Mouse (Mus musculus) spleen, adult 2 months (tissue): ENCODE measurements around the gene Cadps2. TPM values are rescaled to one million over a fixed set of nuclear protein-coding genes. Genes with fewer than 3 reads are reported as not detected.

Experiments
- DNase-seq, 2 experiments: peaks; one replicate each; pipeline versions ENCODE4 v3.0.0 to v3.0.0-alpha.2; 2012 to 2021; ENCODE audit warnings: low spot score in 2 of 2, low read depth in 1 of 2
- H3K27ac ChIP-seq: fragments of 200-500 bp; 2 replicates; pipeline ENCODE4 v1.5.1; 2012; ENCODE audit warnings: low read length, inconsistent platforms; ENCODE audit not compliant: insufficient read depth
- H3K27me3 ChIP-seq: fragments of 200-500 bp; 2 replicates; pipeline ENCODE4 v1.6.1; 2012; ENCODE audit warnings: mild to moderate bottlenecking, moderate library complexity, low read length, inconsistent platforms; ENCODE audit not compliant: control insufficient read depth, insufficient read depth
- H3K36me3 ChIP-seq: fragments of 200-500 bp; 2 replicates; pipeline ENCODE4 v1.6.1; 2012; ENCODE audit warnings: mild to moderate bottlenecking, low read length, inconsistent platforms; ENCODE audit not compliant: control insufficient read depth, insufficient read depth
- H3K4me1 ChIP-seq: fragments of 200-500 bp; 2 replicates; pipeline ENCODE4 v1.6.1; 2011; ENCODE audit warnings: inconsistent platforms; ENCODE audit not compliant: control insufficient read depth, insufficient read depth, insufficient read length
- H3K4me3 ChIP-seq: fragments of 200-500 bp; 2 replicates; pipeline ENCODE4 v1.5.1; 2011; ENCODE audit warnings: mild to moderate bottlenecking, inconsistent platforms; ENCODE audit not compliant: insufficient read depth, insufficient read length; ENCODE audit errors: extremely low read depth
- CTCF ChIP-seq: fragments of 200-500 bp; IDR thresholded peaks from 2 replicates; pipeline ENCODE4 v1.5.1; 2011; ENCODE audit warnings: mild to moderate bottlenecking, inconsistent platforms; ENCODE audit not compliant: insufficient read depth, insufficient read length, insufficient replicate concordance; ENCODE audit errors: extremely low read depth
- POLR2A ChIP-seq: fragments of 200-500 bp; IDR thresholded peaks from 2 replicates; pipeline ENCODE4 v1.6.1; 2011; ENCODE audit warnings: low read depth, low read length, inconsistent platforms
- WGBS: fragments of 180-500 bp; shearing (Covaris S2); methylation state at CpG from one replicate; pipeline ENCODE4 v1.1.7; 2018; 5-methylcytosine and 5-hydroxymethylcytosine counted together
- polyA plus RNA-seq: library from polyadenylated mRNA; depleted of rRNA; stranded (reverse); fragments of >200 nt; gene quantifications from 2 replicates; pipeline ENCODE4 v1.2.3, GENCODE M21; 2012

Gene Cadps2
- polyA plus RNA-seq, 1 experiment, result 0.60 TPM

DNA sequence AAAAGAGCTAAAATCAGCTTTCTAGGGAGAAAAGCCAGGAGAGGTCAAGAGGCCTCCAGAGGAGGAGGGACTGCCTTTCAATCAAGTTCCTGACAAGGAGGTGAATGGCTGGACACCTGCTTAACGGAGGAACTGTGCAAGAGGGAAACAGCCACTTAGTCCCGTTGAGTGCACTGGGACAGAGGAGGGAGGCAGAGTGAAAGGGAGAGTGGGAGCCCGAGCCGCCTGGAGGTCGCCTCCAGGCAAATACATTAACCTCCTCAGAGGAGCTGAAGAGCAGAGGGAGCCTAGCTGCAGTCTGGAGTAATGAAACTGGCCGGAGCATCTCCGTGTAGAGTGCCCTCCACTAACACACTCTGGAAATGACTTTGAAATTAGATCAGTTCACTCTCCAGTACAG is 485.7 kb downstream of the Cadps2 start:
- no peak for DNase-seq
- Histone ChIP-seq H3K36me3 (no peaks in the 10 kb centered on the region), H3K4me3 (no peak overlapping the region), H3K27me3 (no peaks in the 10 kb centered on the region), H3K27ac (no peak overlapping the region), H3K4me1 (no peaks in the 10 kb centered on the region)
- 37% methylated on average over 7 of the region's 7 CpGs for WGBS
- TF ChIP-seq CTCF, result no peak
- no peak for TF ChIP-seq POLR2A

GRCm38 (mm10) chr6:23337411-23338063 is 501.7 kb downstream of the Cadps2 start:
- 92% methylated on average over 7 of the region's 7 CpGs for WGBS
- DNase-seq, result no peak
- no peaks in the 10 kb centered on the region for H3K36me3 ChIP-seq
- H3K27ac ChIP-seq, result no peak overlapping the region
- no peaks in the 10 kb centered on the region for H3K27me3 ChIP-seq
- TF ChIP-seq CTCF (no peak), POLR2A (no peak)
- no peak overlapping the region for H3K4me3 ChIP-seq
- H3K4me1 ChIP-seq, result no peaks in the 10 kb centered on the region

DNA sequence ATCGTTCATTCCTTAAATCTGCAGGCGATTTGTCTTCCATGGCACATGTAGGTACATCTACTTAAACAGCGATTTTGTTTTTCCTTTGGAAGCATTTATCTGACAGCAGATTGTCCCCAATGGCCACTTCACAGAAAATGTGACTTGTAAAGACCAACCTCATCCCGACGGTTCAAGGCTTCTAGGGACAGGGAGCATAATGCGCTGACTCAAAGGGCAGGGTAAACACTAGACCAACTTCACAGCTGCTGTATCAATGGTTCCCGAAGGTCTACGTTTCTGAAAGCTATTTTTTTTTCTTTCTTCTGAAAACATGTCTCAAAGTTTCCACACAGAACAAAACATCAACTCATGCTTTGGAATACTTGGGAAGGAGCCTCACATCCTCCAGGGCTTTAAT is 524.3 kb downstream of the Cadps2 start:
- Histone ChIP-seq H3K4me3 (no peak overlapping the region), H3K36me3 (no peaks in the 10 kb centered on the region), H3K27me3 (no peaks in the 10 kb centered on the region), H3K27ac (no peak overlapping the region), H3K4me1 (no peaks in the 10 kb centered on the region)
- no peak for DNase-seq
- WGBS, result 87% methylated on average over 8 of the region's 8 CpGs
- TF ChIP-seq CTCF (no peak), POLR2A (no peak)

DNA sequence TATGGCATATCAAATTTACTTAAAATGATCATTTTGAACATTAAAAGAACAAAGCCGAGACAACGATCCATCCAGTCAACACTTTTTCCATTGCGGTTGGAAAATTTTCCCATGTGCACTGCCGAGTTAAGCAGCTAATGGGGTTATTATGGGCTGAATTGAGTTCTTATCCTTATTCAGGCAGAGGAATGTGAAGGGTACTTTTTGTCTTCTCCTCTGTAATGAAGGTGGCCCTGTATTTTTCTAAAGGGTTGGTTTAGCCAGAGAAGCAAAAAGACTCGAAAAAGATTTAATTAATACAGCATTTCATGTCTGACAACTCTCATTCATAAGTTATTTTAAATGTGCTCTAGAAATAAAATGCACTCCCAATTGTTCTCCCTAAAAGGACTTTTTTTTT is 524.9 kb downstream of the Cadps2 start:
- Histone ChIP-seq H3K27ac (no peak overlapping the region), H3K4me1 (no peaks in the 10 kb centered on the region), H3K4me3 (no peak overlapping the region), H3K27me3 (no peaks in the 10 kb centered on the region), H3K36me3 (no peaks in the 10 kb centered on the region)
- TF ChIP-seq POLR2A (no peak), CTCF (no peak)
- 83% methylated on average over 5 of the region's 5 CpGs for WGBS
- no peak for DNase-seq

DNA sequence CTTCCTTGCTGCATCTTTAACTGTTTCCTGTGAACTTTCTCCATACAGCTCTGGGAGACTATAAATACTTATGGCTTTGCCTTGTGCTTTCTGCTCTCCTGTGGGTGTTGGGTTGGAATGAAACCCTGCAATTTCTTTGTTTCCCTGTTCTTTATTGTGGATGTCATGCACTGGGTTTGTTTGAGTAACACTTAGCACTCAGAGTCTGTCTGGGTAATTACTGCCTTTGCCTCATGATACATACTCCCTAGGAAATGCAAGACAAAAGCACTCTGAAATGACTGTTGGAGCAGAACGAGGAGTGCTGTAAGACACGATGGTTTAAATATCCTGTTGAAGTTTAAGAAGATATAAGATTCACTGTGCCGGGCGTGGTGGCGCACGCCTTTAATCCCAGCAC is 533.2 kb downstream of the Cadps2 start:
- H3K27ac ChIP-seq, result no peak overlapping the region
- no peak for TF ChIP-seq CTCF
- TF ChIP-seq POLR2A, result no peak
- WGBS, result 82% methylated on average over 6 of the region's 6 CpGs

GRCm38 (mm10) chr6:23298596-23298995 is 540.6 kb downstream of the Cadps2 start:
- 88% methylated on average over 2 of the region's 2 CpGs for WGBS
- no peak for TF ChIP-seq POLR2A
- DNase-seq, result no peak
- no peak overlapping the region for H3K27ac ChIP-seq
- H3K27me3 ChIP-seq, result no peaks in the 10 kb centered on the region
- H3K4me3 ChIP-seq, result no peak overlapping the region
- no peaks in the 10 kb centered on the region for H3K4me1 ChIP-seq
- no peaks in the 10 kb centered on the region for H3K36me3 ChIP-seq

More for the DNA sequence above, 533.2 kb downstream of the Cadps2 start:
- H3K27me3 ChIP-seq, result no peaks in the 10 kb centered on the region
- no peaks in the 10 kb centered on the region for H3K36me3 ChIP-seq
- no peaks in the 10 kb centered on the region for H3K4me1 ChIP-seq
- no peak overlapping the region for H3K4me3 ChIP-seq
- DNase-seq, result no peak

GRCm38 (mm10) chr6:23294685-23295084 is 544.5 kb downstream of the Cadps2 start:
- Histone ChIP-seq H3K27me3 (no peaks in the 10 kb centered on the region), H3K4me1 (no peaks in the 10 kb centered on the region), H3K27ac (no peak overlapping the region), H3K36me3 (no peaks in the 10 kb centered on the region), H3K4me3 (no peak overlapping the region)
- DNase-seq, result no peak
- WGBS, result 89% methylated on average over 4 of the region's 4 CpGs
- no peak for TF ChIP-seq CTCF
- no peak for TF ChIP-seq POLR2A
